Mouse (Mus musculus) adipose tissue, adult 10 weeks (tissue): ENCODE measurements around the gene Gm5134. TPM values are rescaled to one million over a fixed set of nuclear protein-coding genes. Genes with fewer than 3 reads are reported as not detected.

ENCODE experiments used
- polyA plus RNA-seq: library from polyadenylated mRNA; stranded (reverse); fragments of 350-450 nt; fragmentation: Illumina TruSeq; extraction: RNeasy Lipid Tissue Mini Kit (QIAGEN cat#74804); gene quantifications from one replicate; pipeline ENCODE4 v1.2.3, GENCODE M21; 2014; ENCODE audit warnings: low read depth, low replicate concordance

The Gm5134 gene
- 0.34 TPM for polyA plus RNA-seq

DNA sequence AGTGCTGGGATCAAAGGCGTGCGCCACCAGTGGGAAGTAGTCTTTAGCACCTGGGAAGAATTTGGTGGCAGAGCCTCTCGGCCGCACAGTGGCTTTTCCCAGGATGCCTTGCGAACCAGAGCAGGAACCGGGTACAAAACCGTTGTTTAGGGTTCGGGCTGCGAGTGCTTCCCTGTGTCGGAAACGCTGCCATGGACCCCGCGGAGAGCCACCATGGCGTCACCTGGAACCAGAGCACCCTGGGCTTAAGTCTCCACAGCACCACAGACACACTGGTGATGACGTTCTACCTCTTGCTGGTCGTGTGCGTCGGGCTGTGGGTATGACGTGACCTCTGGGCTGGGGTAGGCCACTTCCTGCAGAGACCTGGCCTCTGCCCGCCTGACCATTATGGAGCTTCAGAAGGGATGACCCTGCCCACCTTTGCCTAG is at the start of gene Gm5134:
Gm5134 (plus strand) TSS at position 134 of the 431 bp plus-strand sequence.

DNA sequence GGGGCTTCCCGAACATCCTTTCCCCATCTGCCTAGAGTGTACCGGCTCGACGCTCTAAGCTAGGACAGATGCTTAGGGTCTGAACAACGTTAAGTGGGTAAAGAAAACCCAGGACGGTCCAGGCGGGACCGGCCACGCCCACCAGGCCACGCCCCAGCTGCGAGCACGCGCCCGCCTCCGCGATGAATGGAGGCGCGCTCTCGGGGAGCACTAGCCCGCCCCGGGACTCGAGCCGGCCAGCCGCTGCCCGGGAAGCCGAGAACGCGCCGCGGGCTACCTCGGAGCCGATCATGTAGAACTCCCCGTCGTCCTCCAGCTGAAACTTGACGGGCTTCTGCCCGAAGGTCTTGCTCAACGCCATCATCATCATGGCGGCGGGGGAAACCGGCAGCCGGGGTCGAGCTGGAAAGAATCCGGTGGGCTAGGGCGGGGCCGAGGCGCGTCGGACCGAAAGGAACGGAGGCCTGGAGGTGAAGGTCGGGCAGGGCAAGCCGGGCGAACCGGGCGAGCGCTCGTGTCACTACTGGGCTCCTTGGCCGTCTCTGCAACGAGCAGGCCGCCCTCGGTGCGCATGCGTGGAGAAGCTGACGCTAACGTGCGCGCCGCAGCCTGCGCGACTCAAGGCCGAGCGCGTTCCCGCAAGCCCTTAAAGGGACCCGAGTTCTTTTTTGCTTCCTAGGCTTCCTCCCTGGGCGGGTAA is 33.1 kb upstream of the Gm5134 start, which contains the start of gene Smarcb1:
Smarcb1 (minus strand) TSS at position 592 of the 700 bp plus-strand sequence.

DNA sequence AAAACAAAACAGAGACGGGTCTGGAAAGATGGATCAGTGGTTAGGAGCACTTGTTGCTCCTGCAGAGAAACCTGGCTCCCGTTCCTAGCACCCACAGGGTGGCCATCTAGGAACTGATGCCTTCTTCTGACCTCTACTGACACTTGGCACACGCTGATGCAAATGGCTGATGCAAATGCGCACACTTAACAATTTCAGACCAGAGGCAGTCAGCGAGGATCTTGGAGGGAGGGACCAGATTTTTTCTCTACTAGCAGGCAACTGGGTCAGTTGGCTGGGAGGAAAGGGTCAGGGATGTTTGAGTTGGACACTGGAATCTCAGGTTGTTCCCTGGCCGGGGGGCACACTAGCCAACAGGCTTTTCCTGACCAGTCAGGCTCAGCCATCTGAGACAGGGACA is 21.4 kb upstream of the Gm5134 start, which contains the start of gene Chchd10:
Chchd10 (plus strand) TSS at position 240 of the 400 bp plus-strand sequence.

DNA sequence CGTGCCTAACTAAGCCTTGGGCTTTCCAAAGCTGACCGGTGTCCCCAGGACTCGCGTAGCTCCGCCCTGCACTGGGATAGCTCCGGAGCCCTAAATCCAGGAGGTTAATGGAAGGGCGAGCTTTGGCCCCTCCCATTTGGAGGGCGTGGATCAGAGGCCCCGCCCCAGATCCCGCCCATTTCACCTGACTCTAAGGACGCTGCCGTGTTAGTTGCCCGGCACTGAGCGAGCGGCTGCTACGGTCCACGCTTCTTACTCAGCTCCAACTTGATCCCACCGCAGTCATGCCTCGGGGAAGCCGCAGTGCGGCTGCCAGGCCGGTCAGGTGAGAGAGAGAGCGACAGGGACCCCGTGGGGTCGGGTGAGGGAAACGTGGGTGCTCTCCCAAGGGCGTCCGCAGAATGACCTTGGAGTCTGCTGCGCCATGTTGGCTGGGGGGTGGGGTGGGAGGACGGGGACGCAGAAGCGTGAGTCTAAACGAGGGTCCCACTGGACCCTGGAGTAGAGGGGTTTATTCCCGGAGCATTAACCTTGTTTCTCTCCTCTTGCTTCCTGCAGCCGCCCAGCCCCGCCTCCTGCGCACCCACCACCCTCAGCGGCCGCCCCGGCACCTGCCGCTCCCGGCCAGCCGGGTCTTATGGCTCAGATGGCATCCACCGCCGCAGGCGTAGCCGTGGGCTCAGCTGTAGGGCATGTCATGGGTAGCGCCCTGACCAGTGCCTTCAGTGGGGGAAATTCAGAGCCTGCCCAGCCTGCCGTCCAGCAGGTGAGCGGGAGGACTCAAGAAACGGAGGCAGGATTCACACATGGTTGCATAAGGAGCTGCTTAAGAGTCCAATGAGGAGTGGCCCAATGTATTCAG is 18.4 kb upstream of the Gm5134 start, which contains the start of gene Mmp11:
Mmp11 (minus strand) TSS at position 817 of the 862 bp plus-strand sequence.

DNA sequence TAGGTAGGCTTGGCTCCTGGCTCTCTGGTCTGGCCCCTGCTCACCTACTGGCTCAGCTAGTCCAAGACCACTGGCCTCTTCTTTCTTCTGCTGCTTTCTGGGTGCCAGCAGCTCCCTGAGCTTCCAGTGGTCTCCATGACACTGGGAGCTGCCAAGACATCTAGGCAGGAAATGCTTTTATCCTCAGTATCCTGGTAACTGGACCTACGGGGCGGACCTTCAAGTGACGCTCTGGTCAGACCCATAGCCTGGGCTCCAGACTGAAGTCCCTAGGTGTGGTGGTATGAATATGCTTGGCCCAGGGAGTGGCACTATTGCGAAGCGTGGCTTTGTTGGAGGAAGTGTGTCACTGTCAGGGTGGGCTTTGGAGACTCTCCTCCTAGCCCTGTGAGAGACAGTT is 13.8 kb upstream of the Gm5134 start, which contains the start of gene Gm867:
Gm867 (minus strand) TSS at position 153 of the 400 bp plus-strand sequence.

DNA sequence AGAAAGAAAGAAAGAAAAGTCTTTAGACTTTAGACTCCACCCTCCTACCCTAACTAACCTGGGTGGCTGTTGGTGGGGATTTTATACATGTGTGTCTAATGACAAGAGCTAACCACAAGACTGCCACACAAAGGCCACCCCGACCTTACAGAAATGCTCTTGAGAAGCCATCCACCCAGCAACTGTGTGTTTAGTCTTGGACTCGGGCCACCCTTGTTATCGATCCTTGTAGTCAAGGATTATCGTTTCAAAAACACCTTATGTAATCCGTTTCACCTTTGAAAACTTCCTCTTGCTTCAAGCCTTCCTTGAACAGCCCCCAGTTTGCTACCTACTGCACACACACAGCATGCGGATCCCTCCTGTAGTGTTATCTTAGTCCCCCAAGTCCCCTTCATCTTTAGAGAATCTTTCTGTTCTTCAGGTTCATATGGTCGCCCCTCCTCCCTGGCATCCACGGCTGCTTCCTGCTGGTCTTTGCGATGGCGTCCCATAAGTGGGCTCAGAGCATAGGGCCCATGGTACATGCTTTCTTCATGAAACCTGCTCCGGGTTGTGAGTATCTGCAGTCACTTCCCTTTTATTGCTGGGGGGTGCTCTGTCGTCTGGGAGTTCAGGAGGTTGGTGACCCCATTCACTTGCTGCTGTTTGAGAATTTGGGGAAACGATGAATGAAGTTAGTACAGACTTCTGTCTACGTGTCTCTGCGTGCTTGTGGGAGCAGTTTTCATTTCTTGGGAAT is 11.4 kb upstream of the Gm5134 start, which contains the start of gene Vpreb3:
Vpreb3 (plus strand) TSS at position 322 of the 742 bp plus-strand sequence.

DNA sequence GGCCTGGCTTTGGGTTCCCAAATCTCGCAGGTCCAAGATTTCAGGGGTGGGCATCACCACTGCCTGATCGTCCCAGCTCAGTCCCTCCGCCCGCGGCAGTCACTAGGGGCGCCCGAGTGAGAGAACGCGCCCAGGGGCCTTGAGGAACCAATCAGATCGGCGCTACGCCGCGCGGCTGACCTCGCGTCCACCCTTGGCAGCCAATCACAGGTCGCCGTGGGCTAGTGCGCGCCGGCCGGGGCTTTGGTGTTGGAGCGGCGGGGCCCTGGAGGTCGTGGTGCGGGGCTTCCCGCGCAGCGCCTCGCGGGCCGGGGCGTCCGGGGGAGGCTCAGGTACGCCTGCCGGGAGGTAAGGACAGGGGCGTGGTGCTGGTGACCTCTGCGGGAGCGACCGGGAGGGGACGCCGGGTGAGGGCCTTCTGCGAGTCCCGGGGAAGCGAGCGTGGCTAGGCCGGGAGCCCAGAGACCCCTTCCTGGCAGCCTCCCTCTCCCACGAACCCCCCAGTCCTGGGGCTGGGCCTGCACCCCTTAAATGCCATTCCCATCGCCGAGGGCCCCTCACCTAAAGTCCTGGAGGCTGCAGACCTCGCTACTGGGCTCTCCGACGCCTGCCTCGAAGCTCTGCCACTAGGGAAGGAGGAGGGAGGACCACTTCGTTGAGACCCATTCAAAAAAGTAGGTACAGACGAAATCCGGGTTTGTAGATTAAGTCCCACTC is 78.2 kb downstream of the Gm5134 start, which contains the start of gene Zfp280b:
Zfp280b (plus strand) TSS at position 249 of the 717 bp plus-strand sequence.

Other genes starting within 250 kb of the Gm5134 start
- 23.1 TPM for gene Cabin1, start 190.2 kb upstream of the Gm5134 start, polyA plus RNA-seq
- 109 TPM for gene Ddt, start 181.1 kb upstream of the Gm5134 start, polyA plus RNA-seq
- not detected for gene Gm20441, start 173.6 kb upstream of the Gm5134 start, polyA plus RNA-seq
- 112 TPM for gene Gstt3, start 173.1 kb upstream of the Gm5134 start, polyA plus RNA-seq
- gene Gstt1, start 155.9 kb upstream of the Gm5134 start, polyA plus RNA-seq, result 99.2 TPM
- 10.3 TPM for gene Gstt4, start 132.0 kb upstream of the Gm5134 start, polyA plus RNA-seq
- gene Gstt2, start 117.1 kb upstream of the Gm5134 start, polyA plus RNA-seq, result 66.6 TPM
- gene Mif, start 94.3 kb upstream of the Gm5134 start, polyA plus RNA-seq, result 195 TPM
- 86.2 TPM for gene Derl3, start 61.1 kb upstream of the Gm5134 start, polyA plus RNA-seq
- 52.3 TPM for gene Smarcb1, start 32.9 kb upstream of the Gm5134 start, polyA plus RNA-seq
- 104 TPM for gene Chchd10, start 21.4 kb upstream of the Gm5134 start, polyA plus RNA-seq
- 9.3 TPM for gene Mmp11, start 18.0 kb upstream of the Gm5134 start, polyA plus RNA-seq
- 3.2 TPM for gene Gm867, start 13.8 kb upstream of the Gm5134 start, polyA plus RNA-seq
- 0.93 TPM for gene Vpreb3, start 11.5 kb upstream of the Gm5134 start, polyA plus RNA-seq
- gene Zfp280b, start 78.1 kb downstream of the Gm5134 start, polyA plus RNA-seq, result 5.1 TPM
- not detected for gene Slc5a4b, start 156.4 kb downstream of the Gm5134 start, polyA plus RNA-seq
- gene Slc5a4a, start 192.9 kb downstream of the Gm5134 start, polyA plus RNA-seq, result not detected